Mouse (Mus musculus): ENCODE data around the gene Gm10639.
"Not testable (repeated sequence)": the region's sequence is repeated elsewhere in the genome, so short reads cannot be mapped to it uniquely, and the experiment has no call there.

DNA sequence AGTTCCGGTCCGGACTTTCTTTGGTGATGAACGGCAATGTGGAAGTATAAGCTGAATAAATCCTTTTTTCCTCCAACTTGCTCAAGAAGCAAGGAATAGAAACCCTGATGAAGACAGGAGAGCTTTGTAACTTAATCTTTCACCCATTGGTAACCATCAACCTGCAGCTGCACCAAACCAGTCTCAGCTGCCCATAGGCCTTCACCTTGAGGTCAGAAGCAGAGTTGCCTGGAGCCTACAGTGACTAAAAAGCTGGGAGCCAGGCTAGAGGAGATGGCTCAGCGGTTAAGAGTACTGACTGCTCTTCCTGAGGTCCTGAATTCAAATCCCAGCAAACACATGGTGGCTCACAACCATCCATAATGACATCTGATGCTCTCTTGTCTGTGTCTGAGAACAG, 52.8 kb downstream of the Gm10639 start:
- TF ChIP-seq GATA1 (IDR thresholded peaks at IDR 0.05; ENCODE audit: borderline replicate concordance, low read length); FLI1 (IDR thresholded peaks at IDR 0.05; ENCODE audit: low read length): not testable (repeated sequence)

Data from megakaryocyte, embryonic 14.5 days (primary cell).